Mouse (Mus musculus): ENCODE data around the gene B430306N03Rik. TPM values are rescaled to one million over a fixed set of nuclear protein-coding genes. Genes with fewer than 3 reads are reported as not detected.
"Not testable (repeated sequence)": the region's sequence is repeated elsewhere in the genome, so short reads cannot be mapped to it uniquely, and the experiment has no call there.

Gene B430306N03Rik
- not detected in 2 replicates for polyA plus RNA-seq (2015; fragmentation: Nextera tagmentation; extraction: Ambion mirVana)

GRCm38 (mm10) chr17:48315905-48316579 is at the start of gene B430306N03Rik:
B430306N03Rik (plus strand) TSS chr17:48316141.
- not testable (repeated sequence) for H3K27ac ChIP-seq (ENCODE audit: low read length); H3K4me1 ChIP-seq (replicated peaks; ENCODE audit: control insufficient read depth, insufficient read depth, low read length); H3K9me3 ChIP-seq (ENCODE audit: control insufficient read depth, low read length); ATAC-seq; H3K36me3 ChIP-seq (ENCODE audit: control insufficient read depth, insufficient read depth); H3K4me2 ChIP-seq (ENCODE audit: low read length); H3K4me3 ChIP-seq (replicated peaks; ENCODE audit: low read length); H3K9ac ChIP-seq (replicated peaks; ENCODE audit: low read depth, low read length); H3K27me3 ChIP-seq (replicated peaks; ENCODE audit: control insufficient read depth, insufficient read depth, low read length)
- 88% methylated on average over 3 of the region's 3 CpGs for WGBS

- 41% methylated on average over 2 of the region's 2 CpGs for WGBS
- no peak for ATAC-seq
These were observed 49.2 kb upstream of the B430306N03Rik start for GRCm38 (mm10) chr17:48266610-48267304.

GRCm38 (mm10) chr17:48267591-48267990 is 48.4 kb upstream of the B430306N03Rik start:
- Histone ChIP-seq H3K9me3 (ENCODE audit: control insufficient read depth, low read length) (no peaks in the 10 kb centered on the region), H3K4me1 (replicated peaks; ENCODE audit: control insufficient read depth, insufficient read depth, low read length) (no peaks in the 10 kb centered on the region), H3K27ac (ENCODE audit: low read length) (no peak overlapping the region), H3K36me3 (ENCODE audit: control insufficient read depth, insufficient read depth) (no peaks in the 10 kb centered on the region), H3K9ac (replicated peaks; ENCODE audit: low read depth, low read length) (no peak overlapping the region), H3K27me3 (replicated peaks; ENCODE audit: control insufficient read depth, insufficient read depth, low read length) (no peaks in the 10 kb centered on the region), H3K4me3 (replicated peaks; ENCODE audit: low read length) (no peak overlapping the region), H3K4me2 (ENCODE audit: low read length) (no peak overlapping the region)
- no peak for ATAC-seq
- WGBS = 89% methylated on average over 1 of the region's 1 CpGs

More at GRCm38 (mm10) chr17:48266610-48267304, 49.2 kb upstream of the B430306N03Rik start:
- H3K9me3 ChIP-seq (ENCODE audit: control insufficient read depth, low read length) = no peaks in the 10 kb centered on the region
- no peak overlapping the region for H3K4me2 ChIP-seq (ENCODE audit: low read length)
- H3K9ac ChIP-seq (replicated peaks; ENCODE audit: low read depth, low read length) = no peak overlapping the region
- H3K27ac ChIP-seq (ENCODE audit: low read length) = no peak overlapping the region
- no peaks in the 10 kb centered on the region for H3K4me1 ChIP-seq (replicated peaks; ENCODE audit: control insufficient read depth, insufficient read depth, low read length)
- no peaks in the 10 kb centered on the region for H3K27me3 ChIP-seq (replicated peaks; ENCODE audit: control insufficient read depth, insufficient read depth, low read length)
- H3K4me3 ChIP-seq (replicated peaks; ENCODE audit: low read length) = no peak overlapping the region
- H3K36me3 ChIP-seq (ENCODE audit: control insufficient read depth, insufficient read depth) = no peaks in the 10 kb centered on the region

GRCm38 (mm10) chr17:48268276-48268675 is 47.7 kb upstream of the B430306N03Rik start:
- Histone ChIP-seq H3K4me2 (ENCODE audit: low read length) (no peak overlapping the region), H3K27ac (ENCODE audit: low read length) (no peak overlapping the region), H3K9ac (replicated peaks; ENCODE audit: low read depth, low read length) (no peak overlapping the region), H3K36me3 (ENCODE audit: control insufficient read depth, insufficient read depth) (no peaks in the 10 kb centered on the region), H3K4me3 (replicated peaks; ENCODE audit: low read length) (no peak overlapping the region), H3K4me1 (replicated peaks; ENCODE audit: control insufficient read depth, insufficient read depth, low read length) (no peaks in the 10 kb centered on the region), H3K27me3 (replicated peaks; ENCODE audit: control insufficient read depth, insufficient read depth, low read length) (no peaks in the 10 kb centered on the region), H3K9me3 (ENCODE audit: control insufficient read depth, low read length) (no peaks in the 10 kb centered on the region)
- ATAC-seq = no peak

- H3K9me3 ChIP-seq (ENCODE audit: control insufficient read depth, low read length) = no peaks in the 10 kb centered on the region
- H3K9ac ChIP-seq (replicated peaks; ENCODE audit: low read depth, low read length) = no peak overlapping the region
- ATAC-seq = no peak
- 83% methylated on average over 4 of the region's 4 CpGs for WGBS
- H3K4me2 ChIP-seq (ENCODE audit: low read length) = no peak overlapping the region
- no peaks in the 10 kb centered on the region for H3K27me3 ChIP-seq (replicated peaks; ENCODE audit: control insufficient read depth, insufficient read depth, low read length)
- no peaks in the 10 kb centered on the region for H3K36me3 ChIP-seq (ENCODE audit: control insufficient read depth, insufficient read depth)
- no peak overlapping the region for H3K4me3 ChIP-seq (replicated peaks; ENCODE audit: low read length)
- no peaks in the 10 kb centered on the region for H3K4me1 ChIP-seq (replicated peaks; ENCODE audit: control insufficient read depth, insufficient read depth, low read length)
- H3K27ac ChIP-seq (ENCODE audit: low read length) = no peak overlapping the region
These were observed 46.1 kb upstream of the B430306N03Rik start for GRCm38 (mm10) chr17:48269833-48270232.

GRCm38 (mm10) chr17:48272158-48272557 is 43.8 kb upstream of the B430306N03Rik start:
- Histone ChIP-seq H3K36me3 (ENCODE audit: control insufficient read depth, insufficient read depth) (no peaks in the 10 kb centered on the region), H3K9ac (replicated peaks; ENCODE audit: low read depth, low read length) (no peak overlapping the region), H3K4me1 (replicated peaks; ENCODE audit: control insufficient read depth, insufficient read depth, low read length) (no peaks in the 10 kb centered on the region), H3K4me2 (ENCODE audit: low read length) (no peak overlapping the region), H3K27me3 (replicated peaks; ENCODE audit: control insufficient read depth, insufficient read depth, low read length) (no peaks in the 10 kb centered on the region), H3K27ac (ENCODE audit: low read length) (no peak overlapping the region), H3K9me3 (ENCODE audit: control insufficient read depth, low read length) (no peaks in the 10 kb centered on the region), H3K4me3 (replicated peaks; ENCODE audit: low read length) (no peak overlapping the region)
- ATAC-seq = no peak
- WGBS = 85% methylated on average over 5 of the region's 5 CpGs

- H3K4me3 ChIP-seq (replicated peaks; ENCODE audit: low read length) = no peak overlapping the region
- H3K36me3 ChIP-seq (ENCODE audit: control insufficient read depth, insufficient read depth) = no peaks in the 10 kb centered on the region
- H3K4me2 ChIP-seq (ENCODE audit: low read length) = no peak overlapping the region
- H3K9me3 ChIP-seq (ENCODE audit: control insufficient read depth, low read length) = no peaks in the 10 kb centered on the region
- no peak overlapping the region for H3K9ac ChIP-seq (replicated peaks; ENCODE audit: low read depth, low read length)
- H3K4me1 ChIP-seq (replicated peaks; ENCODE audit: control insufficient read depth, insufficient read depth, low read length) = no peaks in the 10 kb centered on the region
- H3K27ac ChIP-seq (ENCODE audit: low read length) = no peak overlapping the region
- no peak for ATAC-seq
- no peaks in the 10 kb centered on the region for H3K27me3 ChIP-seq (replicated peaks; ENCODE audit: control insufficient read depth, insufficient read depth, low read length)
- 92% methylated on average over 4 of the region's 4 CpGs for WGBS
These were observed 43.3 kb upstream of the B430306N03Rik start for GRCm38 (mm10) chr17:48272598-48272997.

- Histone ChIP-seq H3K4me2 (ENCODE audit: low read length) (no peak overlapping the region), H3K27me3 (replicated peaks; ENCODE audit: control insufficient read depth, insufficient read depth, low read length) (no peaks in the 10 kb centered on the region), H3K4me1 (replicated peaks; ENCODE audit: control insufficient read depth, insufficient read depth, low read length) (no peaks in the 10 kb centered on the region), H3K4me3 (replicated peaks; ENCODE audit: low read length) (no peak overlapping the region), H3K9ac (replicated peaks; ENCODE audit: low read depth, low read length) (no peak overlapping the region), H3K9me3 (ENCODE audit: control insufficient read depth, low read length) (no peaks in the 10 kb centered on the region), H3K36me3 (ENCODE audit: control insufficient read depth, insufficient read depth) (no peaks in the 10 kb centered on the region), H3K27ac (ENCODE audit: low read length) (no peak overlapping the region)
- ATAC-seq = no peak
- WGBS = 82% methylated on average over 4 of the region's 4 CpGs
These were observed 41.8 kb upstream of the B430306N03Rik start for GRCm38 (mm10) chr17:48274098-48274497.

GRCm38 (mm10) chr17:48274885-48275284 is 41.1 kb upstream of the B430306N03Rik start:
- Histone ChIP-seq H3K27ac (ENCODE audit: low read length) (no peak overlapping the region), H3K4me1 (replicated peaks; ENCODE audit: control insufficient read depth, insufficient read depth, low read length) (no peaks in the 10 kb centered on the region), H3K9ac (replicated peaks; ENCODE audit: low read depth, low read length) (no peak overlapping the region), H3K4me3 (replicated peaks; ENCODE audit: low read length) (no peak overlapping the region), H3K27me3 (replicated peaks; ENCODE audit: control insufficient read depth, insufficient read depth, low read length) (no peaks in the 10 kb centered on the region), H3K4me2 (ENCODE audit: low read length) (no peak overlapping the region), H3K9me3 (ENCODE audit: control insufficient read depth, low read length) (no peaks in the 10 kb centered on the region), H3K36me3 (ENCODE audit: control insufficient read depth, insufficient read depth) (no peaks in the 10 kb centered on the region)
- peak; percentile 58 for ATAC-seq
- 21% methylated on average over 6 of the region's 6 CpGs for whole genome bisulfite sequencing

All from forebrain, embryonic 16.5 days (tissue).